ENCODE assay signal across 8 mouse cellular contexts in the genomic region with DNA sequence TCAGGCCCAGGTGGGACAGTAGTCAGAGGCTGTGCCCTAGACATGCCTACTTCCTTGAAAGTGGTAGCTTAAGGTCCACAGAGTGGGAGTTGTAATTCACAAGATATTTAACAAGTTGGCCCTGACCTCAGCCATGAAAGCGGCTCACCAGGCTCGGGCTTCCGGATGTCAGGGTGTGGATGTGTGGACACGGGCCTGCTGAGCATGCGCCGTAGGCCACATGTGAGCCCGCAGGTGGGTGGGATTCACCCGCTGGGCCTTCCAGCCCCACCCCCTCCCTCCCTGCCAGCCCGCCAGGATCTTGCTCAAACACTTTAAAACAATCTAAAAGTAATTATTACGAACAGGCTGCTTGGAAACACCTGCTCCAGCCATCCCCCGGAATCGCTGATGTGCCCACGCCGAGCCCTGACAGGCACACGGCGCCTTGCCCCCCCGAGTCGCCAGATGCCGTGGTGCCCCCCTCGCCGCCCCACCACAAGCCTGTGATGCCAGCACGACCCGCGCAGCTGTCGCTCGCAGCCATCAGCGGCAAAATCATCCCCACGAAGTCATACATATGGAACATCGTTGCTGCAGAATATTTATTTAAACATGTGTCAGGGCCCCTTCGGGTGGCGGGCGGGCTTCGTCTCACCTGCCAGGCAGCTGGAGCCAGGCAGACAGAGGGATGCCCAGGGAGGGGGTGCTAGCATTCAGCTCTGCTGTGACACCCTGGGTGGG.
A peak's percentile ranks its signal among the peaks of the same experiment; 100 is the strongest.
DNase-seq lines count a peak whose midpoint lies in the region; ATAC-seq and TF ChIP-seq lines count a peak whose summit lies in the region.
"Had no signal": no experiment of that assay in that cellular context is flagged by ENCODE, and none has a peak within 500 bp of the region (broad histone marks: within the 10 kb centered on the region; RNA-seq: fewer than 3 reads in every experiment).

No protein-coding gene starts in this region.

- H3K27ac ChIP-seq in hindbrain, embryonic 13.5 days, result peak overlapping the region; percentile 83
- H3K27ac ChIP-seq in neural tube, embryonic 13.5 days (replicated peaks), result peak overlapping the region; percentile 75
- H3K27ac ChIP-seq in liver, postnatal 0 days (ENCODE audit: low read depth), result no peak overlapping the region

- peaks cover 33% of the 10 kb centered on the region for H3K27me3 ChIP-seq in E14TG2a.4 (ENCODE audit: insufficient read depth, low read length)
- no peaks in the 10 kb centered on the region for H3K27me3 ChIP-seq in hindbrain, embryonic 13.5 days
- H3K27me3 ChIP-seq in neural tube, embryonic 13.5 days, result no peaks in the 10 kb centered on the region
- no peaks in the 10 kb centered on the region for H3K27me3 ChIP-seq in liver, postnatal 0 days (ENCODE audit: insufficient read depth, low read length)

- no peak for TF ChIP-seq EP300 in liver, postnatal 0 days (IDR thresholded peaks at IDR 0.05; ENCODE audit: low read depth)

- no peak for TF ChIP-seq CTCF in E14TG2a.4 (conservative IDR thresholded peaks at IDR 0.05; ENCODE audit: low read length)
- TF ChIP-seq CTCF in liver, postnatal 0 days (IDR thresholded peaks at IDR 0.05; ENCODE audit: low read depth), result no peak

- H3K9me3 ChIP-seq in E14TG2a.4 (ENCODE audit: low read length), result 0 out of 2 replicates have a peak, but pooled peaks cover 3% of the 10 kb centered on the region
- no peaks in the 10 kb centered on the region for H3K9me3 ChIP-seq in hindbrain, embryonic 13.5 days
- H3K9me3 ChIP-seq in neural tube, embryonic 13.5 days, result no peaks in the 10 kb centered on the region
- no peaks in the 10 kb centered on the region for H3K9me3 ChIP-seq in liver, postnatal 0 days (ENCODE audit: low read length)

- H3K4me3 ChIP-seq in E14TG2a.4 (replicated peaks; ENCODE audit: low read length), result peak overlapping the region; percentile 75
- H3K4me3 ChIP-seq in hindbrain, embryonic 13.5 days, result no peak overlapping the region
- H3K4me3 ChIP-seq in neural tube, embryonic 13.5 days, result no peak overlapping the region
- no peak overlapping the region for H3K4me3 ChIP-seq in liver, postnatal 0 days (ENCODE audit: low read depth, low read length)

- peak; percentile 16; the same call in 1 of the 2 replicates for ATAC-seq in hindbrain, embryonic 13.5 days (ENCODE audit: low FRiP score)
- ATAC-seq in neural tube, embryonic 13.5 days (ENCODE audit: low read depth), result peak; percentile 29; the same call in 1 of the 2 replicates
- ATAC-seq in liver, postnatal 0 days, result no peak

- H3K36me3 ChIP-seq in E14TG2a.4 (ENCODE audit: insufficient read depth, low read length), result no peaks in the 10 kb centered on the region
- H3K36me3 ChIP-seq in hindbrain, embryonic 13.5 days, result no peaks in the 10 kb centered on the region
- no peaks in the 10 kb centered on the region for H3K36me3 ChIP-seq in neural tube, embryonic 13.5 days
- H3K36me3 ChIP-seq in liver, postnatal 0 days (replicated peaks; ENCODE audit: insufficient read depth, low read length), result no peaks in the 10 kb centered on the region

- peaks cover 19% of the 10 kb centered on the region for H3K4me1 ChIP-seq in E14TG2a.4 (replicated peaks; ENCODE audit: low read depth, low read length)
- peaks cover 61% of the 10 kb centered on the region for H3K4me1 ChIP-seq in hindbrain, embryonic 13.5 days (replicated peaks)
- peaks cover 66% of the 10 kb centered on the region for H3K4me1 ChIP-seq in neural tube, embryonic 13.5 days (replicated peaks)
- peaks cover 9% of the 10 kb centered on the region for H3K4me1 ChIP-seq in liver, postnatal 0 days (ENCODE audit: insufficient read depth)

- H3K9ac ChIP-seq in hindbrain, embryonic 13.5 days, result peak overlapping the region; percentile 52
- H3K9ac ChIP-seq in neural tube, embryonic 13.5 days, result peak overlapping the region; percentile 27
- no peak overlapping the region for H3K9ac ChIP-seq in liver, postnatal 0 days (replicated peaks)

- peak overlapping the region; percentile 42 for H3K4me2 ChIP-seq in hindbrain, embryonic 13.5 days
- H3K4me2 ChIP-seq in neural tube, embryonic 13.5 days, result peak overlapping the region; percentile 40
- no peak overlapping the region for H3K4me2 ChIP-seq in liver, postnatal 0 days (ENCODE audit: low read depth, low read length)

- DNase-seq in ZHBTc4 (ENCODE audit: low read depth, low spot score), result peak; percentile 64
- DNase-seq in liver, postnatal 0 days, result no peak
- DNase-seq in layer of hippocampus, postnatal 10 days (ENCODE audit: low spot score in 2 of 2), result no peak
- no peak for DNase-seq in adrenal gland, adult 8-10 months
- DNase-seq: gastrocnemius, postnatal 25 days had no signal

- 22% methylated on average over 33 of the region's 33 CpGs for WGBS in hindbrain, embryonic 13.5 days
- WGBS in neural tube, embryonic 13.5 days, result 14% methylated on average over 33 of the region's 33 CpGs
- 76% methylated on average over 33 of the region's 33 CpGs for WGBS in liver, postnatal 0 days (ENCODE audit: insufficient replicate concordance)
